Mouse (Mus musculus) gastrocnemius, adult 8-10 months (tissue): ENCODE measurements around the gene Map4k2. TPM values are rescaled to one million over a fixed set of nuclear protein-coding genes. Genes with fewer than 3 reads are reported as not detected.
"Not testable (repeated sequence)": the region's sequence is repeated elsewhere in the genome, so short reads cannot be mapped to it uniquely, and the experiment has no call there.

Source experiments
- DNase-seq, 2 experiments: peaks; one replicate each; pipeline ENCODE4 v3.0.0; 2022; ENCODE audit warnings: low spot score in 2 of 2
- total RNA-seq, 4 experiments: library from RNA; stranded (reverse); gene quantifications; 2 replicates each; pipeline ENCODE4 v1.2.4; 2022

Map4k2 gene
- total RNA-seq, result 10 to 100 TPM in 1 of 4 experiments, 1 to 10 TPM in 3; 6.9 to 10.7 (median 8.0) TPM

DNA sequence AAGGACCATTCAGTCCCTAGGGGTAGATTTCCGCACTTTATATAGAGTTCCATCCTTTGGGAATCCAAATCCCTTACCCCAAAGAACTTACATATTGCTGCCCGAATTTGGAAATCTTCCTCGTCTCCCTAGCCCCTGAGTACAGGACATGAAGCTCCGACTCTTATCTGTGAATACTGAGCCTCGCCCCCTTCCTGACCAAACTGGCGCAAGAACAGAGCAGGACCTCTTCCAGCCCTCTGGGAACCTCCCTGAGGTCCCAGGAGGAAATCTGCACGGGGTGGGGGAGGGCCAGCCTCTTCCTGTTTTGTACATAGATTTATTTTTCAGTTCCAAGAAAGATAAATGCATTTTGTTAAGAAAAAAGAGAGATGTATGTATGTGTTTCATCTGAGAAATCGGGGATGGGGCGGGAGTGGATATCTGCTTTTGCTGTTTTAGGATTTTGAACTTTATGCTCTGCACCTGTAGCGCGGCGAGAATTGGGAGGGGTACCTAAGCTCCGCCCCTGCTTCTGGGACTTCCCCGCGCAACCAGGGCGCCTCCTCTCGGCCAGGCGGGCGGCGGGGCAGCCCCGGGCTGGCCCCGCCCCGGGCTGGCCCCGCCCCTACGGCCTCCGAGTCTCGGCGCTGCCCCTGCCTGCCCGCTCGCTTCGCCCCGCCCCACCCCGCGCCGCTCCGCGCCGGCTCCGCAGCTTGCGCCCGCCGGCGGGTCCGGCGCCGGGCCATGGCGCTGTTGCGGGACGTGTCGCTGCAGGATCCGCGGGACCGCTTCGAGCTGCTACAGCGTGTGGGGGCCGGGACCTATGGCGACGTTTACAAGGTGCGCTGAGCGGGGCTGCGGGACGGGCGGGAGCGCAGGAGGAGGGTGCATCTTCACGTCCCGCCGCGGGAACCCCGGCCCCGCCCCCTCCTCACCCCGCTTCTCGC, at the start of gene Map4k2:
Map4k2 (plus strand) TSS at position 612 of the 929 bp plus-strand sequence.
- peak; percentile 75 to 78 for DNase-seq

- no peak for DNase-seq
These were observed 48.7 kb upstream of the Map4k2 start for GRCm38 (mm10) chr19:6292262-6292661.

GRCm38 (mm10) chr19:6294301-6294700, 46.6 kb upstream of the Map4k2 start:
- no peak for DNase-seq

- no peak for DNase-seq
These were observed 44.3 kb upstream of the Map4k2 start for GRCm38 (mm10) chr19:6296551-6297210.

GRCm38 (mm10) chr19:6297641-6298040, 43.3 kb upstream of the Map4k2 start:
- no peak for DNase-seq

DNA sequence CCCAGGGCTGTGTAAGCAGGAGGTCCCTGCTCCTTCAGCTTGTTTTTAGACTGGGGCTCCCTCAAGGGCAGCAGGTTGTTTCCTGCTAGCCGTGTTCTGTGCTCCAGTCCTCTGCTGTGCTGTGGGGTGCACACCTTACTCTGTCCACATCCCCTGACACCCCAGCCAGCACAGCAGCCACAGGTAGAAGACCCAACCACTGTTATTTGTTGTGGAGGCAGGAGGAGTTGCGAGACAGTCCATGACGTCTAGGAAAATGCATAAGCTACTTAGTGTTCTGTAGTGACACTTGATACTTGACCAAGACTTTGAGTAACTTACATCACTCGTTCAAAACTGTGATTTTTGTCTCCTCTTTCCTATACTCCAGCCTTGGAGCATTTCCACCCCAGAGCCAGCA, 41.9 kb upstream of the Map4k2 start:
- no peak for DNase-seq

- no peak for DNase-seq
These were observed 41.3 kb upstream of the Map4k2 start for GRCm38 (mm10) chr19:6299450-6300267.

GRCm38 (mm10) chr19:6300402-6300841, 40.5 kb upstream of the Map4k2 start:
- no peak for DNase-seq

- DNase-seq, result no peak
These were observed 38.8 kb upstream of the Map4k2 start for GRCm38 (mm10) chr19:6302114-6302513.

GRCm38 (mm10) chr19:6302522-6302921, 38.4 kb upstream of the Map4k2 start:
- DNase-seq, result peak in 1 of 2 experiments; percentile 46

- no peak for DNase-seq
These were observed 37.1 kb upstream of the Map4k2 start for GRCm38 (mm10) chr19:6303831-6304230.

DNA sequence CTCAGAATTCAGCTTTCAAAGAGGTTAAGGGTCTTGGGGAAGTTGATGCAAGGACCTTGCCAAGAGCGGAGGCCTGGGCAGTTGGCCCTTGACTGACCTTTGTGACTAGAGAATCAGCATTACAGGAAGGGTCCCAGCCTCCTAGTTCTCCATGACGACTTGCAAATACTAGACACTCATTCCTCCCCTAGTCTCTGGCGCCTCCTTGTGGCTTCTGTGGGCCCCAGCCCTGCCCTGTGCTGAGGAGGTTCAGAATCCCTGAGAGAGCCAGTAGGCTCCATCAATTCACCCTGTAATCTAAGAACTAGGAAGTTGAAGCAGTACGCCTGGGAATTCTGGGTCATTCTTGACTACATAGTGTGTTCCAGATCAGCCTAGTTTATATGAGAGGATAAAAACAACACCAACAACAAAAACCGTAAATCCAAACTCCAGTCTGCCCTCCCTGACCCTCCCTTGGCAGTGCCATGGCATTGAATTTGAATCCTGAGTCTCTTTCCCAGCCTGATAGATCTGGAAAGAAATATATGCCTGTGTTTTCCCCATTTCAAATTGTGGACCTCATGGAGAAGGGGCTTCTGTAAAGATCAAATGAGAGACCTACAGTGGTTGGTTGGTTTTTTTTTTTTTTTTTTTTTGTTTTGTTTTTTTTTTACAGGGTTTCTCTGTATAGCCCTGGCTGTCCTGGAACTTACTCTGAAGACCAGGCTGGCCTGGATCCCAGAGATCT, 36.0 kb upstream of the Map4k2 start:
- peak; percentile 82 to 85 for DNase-seq

DNA sequence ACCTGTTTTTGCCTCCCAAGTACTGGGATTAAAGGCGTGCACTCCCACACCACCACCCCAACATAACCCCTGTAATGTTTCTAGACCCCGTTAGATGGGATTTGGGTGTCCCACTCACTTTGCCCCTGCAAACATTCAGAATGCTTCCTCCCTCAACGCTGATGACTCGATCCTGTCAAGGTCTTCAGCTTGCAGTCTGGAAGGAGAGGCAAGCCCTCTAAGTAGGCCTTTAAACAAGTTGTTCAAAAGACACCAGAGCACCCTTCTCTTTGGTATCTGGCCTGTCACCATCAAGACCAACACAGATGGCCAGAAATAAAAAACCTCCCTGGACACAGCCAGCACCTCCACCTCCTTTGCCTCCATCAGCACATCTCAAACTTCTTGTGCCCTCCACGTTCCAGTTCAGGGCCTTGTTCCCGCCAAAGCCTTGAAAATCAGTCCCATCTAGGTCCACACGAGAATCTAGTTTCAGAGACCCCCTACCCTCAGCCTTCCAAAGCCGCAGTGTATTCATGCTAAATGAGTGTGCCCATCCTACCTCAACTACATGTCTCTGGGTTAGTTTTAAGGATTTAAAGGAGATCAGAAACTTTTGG, 35.3 kb upstream of the Map4k2 start:
- DNase-seq, result no peak

DNA sequence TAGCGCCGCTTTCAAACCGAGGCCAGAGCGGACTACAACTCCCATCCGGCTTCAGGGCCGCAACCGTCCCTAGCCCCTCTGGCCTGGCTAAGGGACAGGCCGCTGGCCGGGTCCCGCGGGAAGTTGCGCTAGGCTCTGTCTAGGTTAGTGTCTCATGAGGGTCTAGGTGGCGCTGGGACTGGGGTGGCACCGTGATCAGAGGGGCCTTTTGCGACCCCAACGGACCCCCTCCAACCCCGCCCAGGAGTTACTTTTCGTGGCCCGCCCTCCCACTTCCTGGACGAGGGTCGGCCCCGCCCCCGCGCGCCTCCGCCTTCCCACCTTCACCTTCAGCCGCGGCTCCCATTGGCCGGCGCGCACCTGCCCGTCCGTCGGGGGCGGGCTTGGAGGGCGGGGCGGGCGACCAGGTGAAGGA, 34.8 kb upstream of the Map4k2 start, which contains the start of gene Cdc42bpg:
Cdc42bpg (plus strand) TSS at position 320 of the 415 bp plus-strand sequence.
- DNase-seq, result peak; percentile 73 to 81

DNA sequence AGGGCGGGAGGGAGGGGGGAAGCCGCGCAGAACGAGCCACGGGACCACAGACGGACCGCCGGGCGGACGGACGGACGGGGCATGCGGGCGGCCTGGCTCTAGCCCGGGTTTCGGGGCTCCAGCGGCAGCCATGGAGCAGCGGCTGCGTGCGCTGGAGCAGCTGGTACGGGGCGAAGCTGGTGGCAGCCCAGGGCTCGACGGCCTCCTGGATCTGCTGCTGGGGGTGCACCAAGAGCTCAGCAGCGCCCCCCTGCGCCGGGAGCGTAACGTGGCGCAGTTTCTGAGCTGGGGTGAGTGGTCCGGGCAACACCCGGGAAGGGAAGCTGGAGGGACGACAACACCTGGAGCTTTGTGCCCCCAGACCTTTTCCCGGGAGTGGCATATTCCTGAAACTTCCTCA, 34.3 kb upstream of the Map4k2 start:
- DNase-seq, result peak; percentile 61 to 70

DNA sequence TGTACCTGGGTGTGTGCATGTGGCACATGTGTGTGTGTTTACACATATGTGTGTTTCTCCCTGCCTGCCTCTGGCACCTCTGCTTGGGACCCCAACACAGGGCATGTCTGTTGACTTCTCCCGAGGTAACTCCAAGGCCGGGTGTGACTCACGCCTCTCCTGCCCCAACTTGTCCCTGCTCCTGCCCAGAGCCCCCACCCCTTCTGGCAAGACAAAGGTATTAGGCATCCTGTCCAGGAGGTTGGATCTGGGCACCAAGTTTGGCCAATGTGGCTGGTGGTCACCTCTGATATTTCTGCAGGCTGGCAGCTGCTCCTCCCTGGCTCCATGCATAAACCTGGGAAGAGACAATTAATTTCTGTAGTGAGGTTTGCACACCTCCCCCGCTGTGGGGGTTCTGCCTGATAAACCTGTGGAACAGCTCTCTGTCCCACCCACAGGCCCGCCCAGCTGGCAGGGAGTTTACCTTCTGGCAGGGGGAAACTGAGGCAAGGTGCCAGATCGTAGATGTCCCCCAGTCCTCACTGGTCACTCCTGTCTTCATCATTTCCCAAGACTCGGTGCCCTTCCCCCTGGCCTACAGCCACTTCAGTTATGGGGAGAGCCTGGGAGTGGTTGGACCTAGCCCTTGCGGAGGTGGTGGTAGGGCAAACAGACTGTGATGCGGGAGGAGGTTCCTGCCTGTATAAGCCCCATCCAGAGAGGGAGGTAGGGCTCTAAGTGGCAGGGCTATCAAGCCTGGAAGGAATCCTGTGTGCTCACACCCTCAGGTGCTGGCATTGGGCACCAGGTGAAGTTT, 33.0 kb upstream of the Map4k2 start:
- no peak for DNase-seq

- DNase-seq, result no peak
These were observed 30.8 kb upstream of the Map4k2 start for GRCm38 (mm10) chr19:6310181-6310580.

DNA sequence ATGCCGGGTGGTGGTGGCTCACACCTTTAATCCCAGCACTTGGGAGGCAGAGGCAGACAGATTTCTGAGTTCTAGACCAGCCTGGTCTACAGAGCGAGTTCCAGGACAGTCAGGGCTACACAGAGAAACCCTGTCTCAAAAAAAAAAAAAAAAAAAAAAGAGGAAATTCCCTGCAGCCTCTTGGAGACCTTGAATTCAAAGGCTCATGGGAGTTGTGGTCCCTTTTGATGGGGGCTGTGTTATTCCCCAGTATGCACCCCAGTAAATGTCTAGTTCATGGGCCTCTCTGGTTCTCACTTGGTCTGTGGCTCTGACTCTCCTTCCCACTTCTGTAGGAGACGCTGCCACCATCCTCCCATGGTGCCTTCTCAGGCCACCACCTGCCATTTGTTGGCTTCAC, 29.2 kb upstream of the Map4k2 start:
- not testable (repeated sequence) for DNase-seq

DNA sequence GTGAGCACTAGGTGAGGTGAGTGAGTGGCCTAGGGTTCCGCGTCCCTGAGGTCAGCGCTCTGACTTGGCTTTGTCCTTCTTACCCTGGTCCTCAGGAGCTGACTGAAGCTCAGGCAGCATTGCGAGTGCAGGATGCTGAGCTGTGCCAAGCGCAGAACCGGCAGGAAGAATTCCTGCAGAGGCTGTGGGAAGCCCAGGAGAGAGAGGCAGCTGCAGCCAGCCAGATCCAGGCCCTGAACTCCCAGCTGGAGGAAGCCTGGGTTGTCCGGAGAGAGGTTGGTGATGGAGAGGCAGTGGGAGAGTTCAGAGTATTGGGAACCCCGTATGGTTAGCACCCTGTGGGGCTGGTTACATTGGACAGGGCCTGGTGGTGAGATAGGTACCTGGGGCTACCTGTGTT, 27.1 kb upstream of the Map4k2 start:
- DNase-seq, result no peak
